Mouse (Mus musculus) megakaryocyte-erythroid progenitor cell, adult 5-6 weeks (primary cell): Measurements from ENCODE around the gene Tgm2. TPM values are rescaled to one million over a fixed set of nuclear protein-coding genes. Genes with fewer than 3 reads are reported as not detected.

Source experiments
- ATAC-seq: replicated peaks from 2 replicates; pipeline ENCODE4 v1.8.0; 2016; ENCODE audit warnings: mild to moderate bottlenecking, inconsistent platforms; ENCODE audit not compliant: severe bottlenecking, poor library complexity, low FRiP score, low TSS enrichment
- total RNA-seq, 2 experiments: library from RNA; stranded (forward) in 1 of 2; stranded (reverse) in 1 of 2; fragments of 200-1000, 215-1000 nt in 1 of 2; fragments of >200 nt in 1 of 2; fragmentation: Nextera tagmentation in 1 of 2; gene quantifications; 2 replicates each; pipeline ENCODE4 v1.2.3; 2014 to 2017

Gene Tgm2
- total RNA-seq, 2 experiments from 2014 or later: 8.0 to 10.2 TPM

DNA sequence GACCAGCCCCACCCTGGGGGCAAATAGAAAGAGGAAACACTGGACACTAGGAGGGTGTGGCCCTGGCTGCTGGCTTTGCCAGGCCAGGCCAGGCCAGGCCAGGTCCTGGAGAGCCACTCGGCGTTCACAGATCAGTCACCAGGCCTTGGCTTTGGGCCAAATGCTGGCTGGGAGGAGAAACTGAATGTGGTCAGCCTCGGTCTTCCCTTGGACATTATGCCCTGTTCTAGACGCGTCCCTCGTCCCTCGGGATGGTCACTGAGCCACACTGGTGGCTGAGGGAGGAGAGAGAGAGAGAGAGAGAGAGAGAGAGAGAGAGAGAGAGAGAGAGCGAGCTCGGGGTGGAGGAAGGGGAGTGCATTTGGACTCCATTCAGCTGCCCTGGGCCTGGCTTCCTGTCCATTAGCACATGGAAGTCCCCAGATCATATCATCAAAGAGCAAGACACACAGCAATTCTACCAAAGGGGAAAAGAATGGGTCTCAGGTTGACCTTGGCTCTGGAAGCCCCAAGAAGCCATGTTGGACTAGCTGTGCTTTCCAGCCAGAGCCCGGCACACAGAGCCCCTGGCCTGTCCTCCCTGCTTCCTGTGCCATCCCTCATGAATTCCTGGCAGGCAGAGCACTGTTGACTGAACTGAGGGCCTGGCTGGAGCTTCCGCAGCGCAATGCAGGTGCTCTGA lies 24.4 kb downstream of the Tgm2 start:
- no peak for ATAC-seq

- no peak for ATAC-seq
These were observed 25.4 kb downstream of the Tgm2 start for GRCm38 (mm10) chr2:158120868-158121267.

DNA sequence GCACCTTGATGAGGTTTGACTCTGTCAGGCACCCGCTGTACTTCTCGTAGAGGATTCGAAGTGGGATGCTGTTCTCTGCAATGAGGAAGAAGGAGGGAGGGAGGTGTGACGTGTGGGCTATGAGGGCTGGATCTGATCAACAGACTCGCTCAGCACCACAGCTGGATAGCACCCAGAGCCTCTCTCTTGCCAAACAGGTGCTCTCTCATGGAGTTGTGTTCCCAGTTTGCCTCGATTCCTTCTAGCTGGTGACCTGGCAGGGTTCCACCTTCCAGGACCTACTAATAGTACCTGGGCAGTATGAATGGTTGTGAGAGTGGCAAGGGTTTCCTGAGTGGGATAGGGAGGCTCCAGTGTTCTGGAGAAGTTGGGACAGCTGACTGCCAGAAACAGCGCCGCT lies 26.0 kb downstream of the Tgm2 start:
- no peak for ATAC-seq

- no peak for ATAC-seq
These were observed 27.1 kb downstream of the Tgm2 start for GRCm38 (mm10) chr2:158119145-158119544.

GRCm38 (mm10) chr2:158116653-158117052 lies 29.6 kb downstream of the Tgm2 start:
- ATAC-seq: peak; percentile 70

DNA sequence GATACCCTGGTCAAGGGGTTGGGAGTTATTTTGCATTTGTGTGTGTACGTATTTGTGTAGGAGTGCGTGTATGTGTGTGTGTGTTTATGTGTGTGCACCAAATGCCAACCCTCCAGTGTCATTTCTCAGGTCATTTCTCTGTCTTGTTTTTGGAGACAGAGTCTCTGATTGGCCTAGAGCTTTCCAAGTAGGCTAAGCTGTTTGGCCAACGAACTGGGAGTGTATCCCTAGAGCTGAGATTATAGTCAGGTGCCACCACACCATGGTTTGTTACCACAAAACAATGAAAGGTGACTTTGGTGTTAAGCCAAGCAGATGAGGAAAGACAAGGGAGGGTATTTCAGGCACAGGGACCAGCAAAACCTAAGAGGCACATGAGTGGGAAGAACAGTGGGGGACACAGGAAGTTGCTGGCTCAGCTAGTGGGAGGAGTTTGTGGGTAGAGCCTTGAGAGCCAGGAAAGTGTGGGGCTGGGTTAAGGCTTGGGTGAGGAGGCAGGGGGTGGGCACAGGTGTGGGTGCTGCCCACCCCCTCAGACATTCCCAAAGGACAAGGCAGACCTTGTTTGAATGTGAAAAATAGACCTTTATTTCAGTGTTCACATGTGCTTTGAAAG lies 30.3 kb downstream of the Tgm2 start:
- no peak for ATAC-seq

DNA sequence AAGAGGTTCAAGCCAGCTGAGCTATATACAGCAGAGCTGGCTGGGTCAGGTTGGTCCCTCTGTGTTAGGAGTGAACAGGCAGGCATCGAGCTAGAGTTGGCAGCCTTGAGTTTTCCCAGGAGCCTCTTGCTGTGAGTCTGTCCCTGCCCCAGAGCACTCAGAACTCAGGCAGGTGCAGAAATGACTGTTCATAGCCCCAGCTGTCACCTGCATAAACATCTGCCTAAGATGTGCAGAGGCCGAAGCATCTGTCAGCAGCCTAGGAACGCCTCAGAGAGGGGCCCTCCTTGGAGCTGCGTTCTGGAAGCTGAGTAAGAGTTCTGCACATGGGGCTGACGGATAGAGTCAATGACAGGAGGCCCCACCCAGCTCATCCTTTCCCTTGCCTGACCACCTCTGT lies 31.3 kb downstream of the Tgm2 start:
- ATAC-seq: no peak

GRCm38 (mm10) chr2:158113591-158114257 lies 32.5 kb downstream of the Tgm2 start:
- ATAC-seq: peak; percentile 76

DNA sequence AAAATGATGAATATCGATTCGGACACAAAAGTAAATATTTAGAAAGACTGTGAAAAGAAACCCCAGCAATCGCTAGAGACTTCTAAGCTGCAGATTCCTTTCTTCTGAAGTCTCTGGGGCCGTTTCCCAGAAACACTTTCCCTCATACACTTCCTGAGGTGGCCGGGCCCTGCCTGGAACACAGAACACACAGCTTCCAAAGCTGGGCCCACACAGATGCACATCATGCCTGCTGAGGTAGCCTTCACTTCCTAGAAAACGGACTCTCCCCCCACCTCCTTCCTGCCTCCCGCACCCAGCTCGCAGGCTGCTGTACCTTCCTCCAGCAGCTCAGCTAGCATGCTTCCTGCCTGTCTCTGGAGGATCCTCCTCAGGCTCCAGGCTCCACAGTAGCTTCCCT lies 36.7 kb downstream of the Tgm2 start:
- no peak for ATAC-seq

- ATAC-seq: peak; percentile 75
These were observed 39.2 kb downstream of the Tgm2 start for GRCm38 (mm10) chr2:158106947-158107587.

- ATAC-seq: peak; percentile 55
These were observed 40.6 kb downstream of the Tgm2 start for GRCm38 (mm10) chr2:158105605-158106004.

DNA sequence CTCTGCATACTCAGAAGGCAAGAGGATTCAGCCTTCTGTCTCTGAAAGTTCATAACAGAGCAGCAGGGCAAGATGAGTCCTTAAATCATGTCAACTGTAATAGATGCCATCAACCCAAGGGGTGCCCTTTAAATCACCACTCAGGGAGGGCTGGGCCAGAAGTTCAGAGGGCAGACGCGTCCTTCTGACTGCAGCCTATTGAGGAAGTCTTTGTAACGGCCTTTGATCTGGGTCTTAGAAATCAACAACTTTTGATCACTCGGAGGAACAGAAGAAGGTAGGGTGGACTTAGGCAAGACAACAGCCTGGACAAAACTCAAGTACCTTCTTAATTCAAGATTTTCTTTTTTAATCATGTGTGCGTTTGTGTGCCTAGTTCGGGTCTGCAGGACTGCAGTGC lies 41.3 kb downstream of the Tgm2 start:
- ATAC-seq: no peak

DNA sequence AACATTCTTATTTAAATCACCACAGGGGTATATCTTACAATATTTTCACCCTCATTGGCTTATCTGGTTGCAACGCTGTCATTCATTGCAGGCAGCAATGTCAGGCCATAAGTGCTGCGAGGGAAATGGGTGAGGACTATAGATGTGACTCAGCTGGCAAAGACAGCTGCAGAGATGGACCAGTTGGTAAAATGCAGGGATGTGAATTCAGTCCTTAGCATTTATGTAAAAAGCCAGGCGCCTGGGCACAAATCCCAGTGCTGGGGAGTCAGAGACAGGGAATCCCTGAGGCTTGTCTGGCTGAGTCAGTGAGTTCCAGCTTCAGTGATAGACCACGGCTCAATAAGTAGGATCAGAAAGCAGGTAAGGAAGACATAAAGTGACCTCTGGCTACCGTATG lies 44.5 kb downstream of the Tgm2 start:
- no peak for ATAC-seq

DNA sequence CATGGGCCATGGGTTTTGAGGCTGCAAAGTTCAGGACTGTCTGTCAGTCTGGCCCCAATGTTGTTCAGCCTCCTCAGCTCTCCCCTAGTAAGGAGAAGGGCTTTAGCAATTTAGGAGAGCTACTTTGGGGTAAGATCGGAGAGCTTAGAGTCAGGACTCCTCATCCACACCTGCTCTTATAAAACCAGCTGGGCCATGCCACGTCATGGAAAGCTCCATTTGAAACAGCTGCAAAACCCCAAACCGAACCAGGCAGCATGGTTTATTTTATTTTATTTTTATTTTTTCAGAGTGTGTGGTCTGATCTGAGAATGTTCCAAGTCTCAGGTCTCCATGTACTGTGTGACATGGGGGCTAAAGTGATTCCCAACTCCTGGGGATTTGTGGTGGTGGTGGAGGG lies 46.7 kb downstream of the Tgm2 start:
- no peak for ATAC-seq

DNA sequence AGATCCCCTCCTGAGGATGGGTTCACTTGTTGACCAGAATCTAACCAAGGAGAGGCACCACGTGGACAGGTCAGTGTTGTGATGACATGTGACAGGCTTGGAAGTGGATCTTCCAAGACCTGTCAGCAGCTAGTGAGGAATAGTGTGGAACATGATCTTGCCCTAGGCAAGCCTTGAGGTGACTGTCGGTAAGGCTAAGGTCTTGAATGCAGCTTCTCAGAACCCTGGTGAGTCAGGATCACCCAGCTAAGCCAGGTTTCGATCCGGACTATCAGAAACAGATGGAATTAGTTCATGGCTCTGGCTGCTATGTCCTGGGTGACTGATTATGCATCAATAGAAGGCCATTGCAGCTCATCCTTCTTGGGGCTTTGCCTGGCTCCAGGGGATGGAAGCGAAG lies 47.5 kb downstream of the Tgm2 start:
- ATAC-seq: no peak

DNA sequence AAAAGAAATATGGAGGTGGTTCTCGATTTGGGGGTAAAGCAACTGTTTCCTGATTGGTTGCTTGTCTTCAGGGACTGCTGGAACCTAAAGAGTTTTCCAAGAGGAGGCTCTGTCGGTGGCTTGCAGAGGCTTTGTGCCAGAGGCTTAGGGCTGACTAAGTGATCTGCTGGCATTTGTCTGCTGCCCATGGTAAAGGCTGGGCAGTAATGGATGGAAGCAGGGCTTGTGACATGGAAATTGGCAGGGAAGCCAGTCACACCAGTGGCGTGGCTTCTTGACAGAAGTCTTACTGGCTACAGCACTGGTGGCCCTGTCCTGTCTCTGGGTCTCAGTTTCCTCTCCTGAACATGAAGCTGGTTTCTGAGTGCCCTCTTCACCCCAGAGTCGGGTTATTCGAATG lies 49.2 kb downstream of the Tgm2 start:
- ATAC-seq: no peak

DNA sequence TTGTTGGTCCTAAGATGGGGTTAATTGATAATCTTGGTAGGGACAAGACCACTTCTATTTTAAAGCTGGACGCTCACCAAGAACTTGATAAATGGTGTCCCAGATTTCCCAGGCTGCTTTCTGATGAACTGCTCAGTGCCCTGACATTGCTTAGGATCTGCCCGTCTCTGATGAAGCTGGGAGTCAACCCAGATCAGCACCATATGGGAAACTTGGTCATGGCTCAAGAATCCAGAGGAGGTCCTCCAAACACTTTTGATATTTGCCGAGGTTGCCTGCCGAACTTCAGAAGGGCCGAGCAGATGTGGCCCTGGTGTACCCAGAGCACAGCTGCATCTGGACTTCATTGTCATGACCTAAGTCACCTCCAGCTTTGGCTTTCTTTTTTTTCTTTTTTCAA lies 51.4 kb downstream of the Tgm2 start:
- no peak for ATAC-seq

- ATAC-seq: no peak
These were observed 51.9 kb downstream of the Tgm2 start for GRCm38 (mm10) chr2:158094300-158094699.

DNA sequence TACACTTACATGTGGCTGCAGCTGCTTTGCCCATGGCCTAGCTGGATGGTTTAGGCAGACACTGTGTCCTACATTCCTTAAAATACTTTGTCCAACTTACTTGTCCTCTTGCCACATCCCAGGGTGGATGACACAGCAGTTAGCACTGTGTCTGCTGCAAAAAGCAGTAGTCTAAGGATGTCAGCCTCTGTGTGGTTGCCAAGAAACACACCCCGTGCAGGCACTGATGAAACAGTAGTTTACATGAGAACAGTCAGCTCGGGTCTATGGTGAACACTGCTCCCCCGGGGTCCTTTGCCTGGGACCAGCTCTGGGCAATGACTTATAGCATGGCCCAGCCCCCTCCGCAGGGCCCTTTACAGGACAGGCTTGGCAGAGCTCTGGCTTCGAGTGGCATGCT lies 52.9 kb downstream of the Tgm2 start:
- no peak for ATAC-seq

GRCm38 (mm10) chr2:158090096-158090495 lies 56.1 kb downstream of the Tgm2 start:
- no peak for ATAC-seq

DNA sequence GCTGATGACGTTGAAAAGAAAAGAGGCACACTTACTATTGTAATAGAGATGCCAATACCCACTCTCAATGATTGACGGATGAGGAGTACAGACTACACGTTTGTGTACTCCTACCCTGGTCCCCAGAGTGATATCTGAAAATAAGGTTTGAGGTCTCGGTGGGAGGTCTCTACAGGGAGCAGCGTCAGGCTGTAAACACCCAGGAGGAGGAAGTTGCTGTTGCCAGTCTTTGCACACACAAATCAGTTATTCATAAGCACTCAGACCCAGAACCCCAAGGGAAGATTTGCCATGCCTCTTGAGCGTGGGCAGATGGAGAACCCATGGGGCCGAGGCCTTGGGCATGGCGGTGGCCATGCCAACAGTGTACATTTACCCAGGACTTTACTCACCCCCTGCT lies 61.8 kb downstream of the Tgm2 start:
- no peak for ATAC-seq
